Comparison of ENCODE assay signal across 11 mouse cellular contexts in the genomic region with DNA sequence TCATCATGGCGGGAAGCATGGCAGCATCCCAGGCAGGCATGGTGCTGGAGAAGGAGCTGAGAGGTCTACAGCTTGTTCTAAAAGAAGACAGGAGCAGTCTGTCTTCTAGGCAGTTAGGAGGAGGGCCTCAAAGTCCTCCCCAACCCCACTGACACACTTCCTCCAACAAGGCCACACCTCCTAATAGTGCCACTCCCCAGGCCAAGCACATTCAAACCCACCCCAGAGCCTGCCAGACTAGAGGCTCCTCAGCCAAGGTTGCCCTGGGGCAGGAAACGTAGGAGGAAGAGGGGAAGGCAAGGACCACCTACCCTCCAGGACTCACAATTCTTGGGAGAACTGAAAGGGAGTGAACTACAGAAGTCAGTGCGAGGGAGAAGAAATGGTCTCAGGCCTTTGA. TPM values are rescaled to one million over a fixed set of nuclear protein-coding genes. Genes with fewer than 3 reads are reported as not detected.
A peak's percentile ranks its signal among the peaks of the same experiment; 100 is the strongest.
DNase-seq lines count a peak whose midpoint lies in the region; ATAC-seq lines count a peak whose summit lies in the region.
"Had no signal": no experiment of that assay in that cellular context is flagged by ENCODE, and none has a peak within 500 bp of the region (broad histone marks: within the 10 kb centered on the region; RNA-seq: fewer than 3 reads in every experiment).

A gene (minus strand): TSS at position 149 of the 400 bp plus-strand sequence.

- peak; percentile 75 for ATAC-seq in intestine, embryonic 16.5 days
- ATAC-seq in megakaryocyte, adult 5-6 weeks (ENCODE audit: poor library complexity, severe bottlenecking), result peak; percentile 49

- H3K27ac ChIP-seq in intestine, embryonic 16.5 days (ENCODE audit: low read length), result no peak within 1 kb of the TSS
- H3K27ac ChIP-seq: heart, embryonic 10.5 days; limb, embryonic 13.5 days had no signal

- H3K9ac ChIP-seq in intestine, embryonic 16.5 days (ENCODE audit: low read depth, low read length), result no peak within 1 kb of the TSS
- H3K9ac ChIP-seq: limb, embryonic 13.5 days had no signal

- H3K4me2 ChIP-seq in intestine, embryonic 16.5 days (ENCODE audit: low read depth, low read length), result no peak within 1 kb of the TSS
- H3K4me2 ChIP-seq: limb, embryonic 13.5 days had no signal

- DNase-seq in spleen, adult 18-20 months, result peak; percentile 62 to 71
- no peak for DNase-seq in spleen, adult 12 weeks (ENCODE audit: low spot score)
- no peak for DNase-seq in urinary bladder, postnatal 36 days (ENCODE audit: low spot score in 2 of 2)
- DNase-seq in c-Kit-positive CD71-positive TER-119-positive erythroid progenitor cells, embryonic 14.5 days (ENCODE audit: low spot score), result no peak
- no peak for DNase-seq in ovary, postnatal 10 days (ENCODE audit: low spot score)
- DNase-seq: cerebellum, adult 11-12 months had no signal

- H3K36me3 ChIP-seq in intestine, embryonic 16.5 days (ENCODE audit: control insufficient read depth, insufficient read depth, low read length), result no peaks in the 10 kb centered on the region
- H3K36me3 ChIP-seq: heart, embryonic 10.5 days; limb, embryonic 13.5 days had no signal

- H3K4me3 ChIP-seq in intestine, embryonic 16.5 days (ENCODE audit: low read length), result no peak within 1 kb of the TSS
- H3K4me3 ChIP-seq: heart, embryonic 10.5 days; limb, embryonic 13.5 days had no signal

- no peaks in the 10 kb centered on the region for H3K27me3 ChIP-seq in intestine, embryonic 16.5 days (replicated peaks; ENCODE audit: control insufficient read depth, insufficient read depth, low read length)
- H3K27me3 ChIP-seq: limb, embryonic 13.5 days had no signal

- peaks cover 22% of the 10 kb centered on the region; the same call in 1 of the 2 replicates for H3K4me1 ChIP-seq in intestine, embryonic 16.5 days (ENCODE audit: control insufficient read depth, insufficient read depth, low read length)

- WGBS in intestine, embryonic 16.5 days, result 75% methylated on average over 3 of the region's 3 CpGs

- no peaks in the 10 kb centered on the region for H3K9me3 ChIP-seq in intestine, embryonic 16.5 days (ENCODE audit: control insufficient read depth, low read length)
- H3K9me3 ChIP-seq: heart, embryonic 10.5 days; limb, embryonic 13.5 days had no signal

RNA-seq across cellular contexts. Expression of the gene that starts here (rescaled TPM):
- polyA plus RNA-seq in intestine, embryonic 16.5 days (2015; fragmentation: Nextera tagmentation; extraction: Ambion mirVana), result 1.5 and 2.3 TPM in 2 replicates
- 62.7 and 66.8 TPM in 2 replicates for total RNA-seq in megakaryocyte, adult 5-6 weeks (2015)
- 52.6 and 53.5 TPM in 2 replicates for total RNA-seq in megakaryocyte, adult 5-6 weeks (2017)
- polyA plus RNA-seq: erythroblast, embryonic 14.5 days had no signal

Comparison
In these comparisons a context has a peak if more than half of its experiments do, and no peak if none do; other contexts are left out.
1. DNase-seq: peak in spleen, adult 18-20 months (2 of 2); none in spleen, adult 12 weeks (single experiment), urinary bladder, postnatal 36 days (0 of 2), c-Kit-positive CD71-positive TER-119-positive erythroid progenitor cells, embryonic 14.5 days (single experiment) and ovary, postnatal 10 days (single experiment).